Mouse (Mus musculus): ENCODE results near the gene Taf12.

DNA sequence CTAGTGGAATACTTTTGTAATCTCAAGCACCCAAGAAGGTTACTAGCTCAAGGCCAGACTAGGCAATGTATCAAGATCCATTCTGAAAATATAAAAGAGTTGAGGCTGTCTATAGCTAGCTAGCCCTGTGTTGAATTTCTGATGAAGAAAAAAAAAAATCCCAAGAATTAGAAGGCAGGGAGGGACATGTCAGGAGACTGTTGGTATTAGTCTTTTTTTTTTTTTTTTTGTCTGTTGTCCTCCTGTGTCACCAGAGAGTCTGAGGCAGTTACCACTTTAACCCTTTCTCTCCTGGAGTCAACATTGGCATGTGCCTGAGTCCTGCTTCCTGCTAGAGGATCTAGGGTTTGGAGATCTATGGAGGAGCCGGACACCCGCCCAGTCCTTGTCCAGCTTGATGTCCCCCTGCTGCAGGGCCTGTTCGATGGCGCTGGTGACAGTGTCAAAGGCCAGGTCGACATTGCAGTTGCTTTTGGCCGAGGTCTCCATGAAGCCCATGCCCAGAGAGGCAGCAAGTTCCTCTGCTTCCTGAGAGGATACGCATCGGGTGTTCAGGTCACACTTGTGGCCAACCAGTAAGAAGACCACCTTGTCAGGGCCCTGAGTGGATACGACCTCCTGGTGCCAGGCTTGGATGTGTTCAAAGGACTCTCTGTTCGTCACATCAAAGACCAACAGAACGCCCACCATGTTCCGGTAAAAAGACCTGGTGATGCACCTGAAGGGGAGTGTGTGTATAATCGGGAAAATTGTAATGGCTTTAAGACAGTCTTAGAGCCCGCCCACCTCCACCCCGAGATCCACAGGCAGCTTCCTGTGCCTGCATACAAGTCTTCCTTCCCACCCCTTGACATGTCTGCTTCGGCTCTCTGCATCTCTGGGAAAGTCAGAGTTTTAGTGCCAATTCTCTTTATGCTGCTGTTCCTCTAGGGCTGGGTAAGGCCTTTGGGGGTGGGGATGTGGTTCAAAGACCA lies 28.1 kb downstream of the Taf12 start:
- no peak for TF ChIP-seq TCF12 (IDR thresholded peaks at IDR 0.05; ENCODE audit: insufficient read depth, poor library complexity, severe bottlenecking)
- TF ChIP-seq E2F4 (IDR thresholded peaks at IDR 0.05; ENCODE audit: insufficient read depth), result no peak
- no peak for TF ChIP-seq USF1 (IDR thresholded peaks at IDR 0.05; ENCODE audit: low read depth)

Data from myocyte (in vitro differentiated cells).